Mouse (Mus musculus) T-cell, adult 2 months (primary cell): ENCODE data around the gene Mef2c.

Experiments used
- DNase-seq: peaks from one replicate; pipeline ENCODE4 v3.0.0; 2022; ENCODE audit warnings: low spot score

The Mef2c gene

DNA sequence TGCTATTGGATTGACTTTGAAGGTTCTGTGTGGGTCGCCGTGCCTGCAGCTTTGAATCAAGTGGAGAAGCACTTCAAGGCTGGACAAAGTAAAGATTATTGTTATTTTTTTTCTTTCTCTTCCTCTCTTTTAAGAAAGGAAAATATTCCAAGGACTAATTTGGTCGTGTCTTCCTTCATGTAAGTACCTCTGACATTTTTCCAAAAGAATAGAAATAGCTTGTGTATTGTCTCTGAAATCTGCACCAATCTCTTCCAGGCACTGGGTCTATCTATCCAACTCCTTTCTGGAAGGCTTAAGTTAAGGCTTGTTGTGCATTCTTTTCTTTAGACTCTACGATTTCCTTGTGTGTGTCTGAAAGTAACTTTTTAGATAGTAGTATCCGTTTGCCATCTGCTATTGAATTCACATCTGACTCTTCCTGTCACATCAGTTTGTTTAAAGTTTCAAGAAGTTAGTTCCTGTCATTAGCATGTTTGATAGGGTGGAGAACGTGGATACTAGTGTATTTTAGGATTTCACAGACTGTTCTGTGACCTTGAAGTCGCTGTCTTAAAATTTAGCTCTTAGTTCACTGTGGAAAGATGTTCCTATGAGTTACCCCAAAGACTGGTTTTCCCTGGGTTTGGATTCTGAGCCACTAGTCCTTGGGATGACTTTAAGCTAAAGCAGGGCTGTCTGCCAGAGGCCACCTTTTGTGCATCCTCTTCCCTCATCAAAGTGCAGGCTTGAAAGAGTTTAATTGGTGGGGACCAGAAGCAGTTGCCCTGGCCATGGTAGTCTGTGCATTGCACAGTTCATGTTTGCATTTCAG, 21.3 kb downstream of the Mef2c start:
- DNase-seq, result no peak

DNA sequence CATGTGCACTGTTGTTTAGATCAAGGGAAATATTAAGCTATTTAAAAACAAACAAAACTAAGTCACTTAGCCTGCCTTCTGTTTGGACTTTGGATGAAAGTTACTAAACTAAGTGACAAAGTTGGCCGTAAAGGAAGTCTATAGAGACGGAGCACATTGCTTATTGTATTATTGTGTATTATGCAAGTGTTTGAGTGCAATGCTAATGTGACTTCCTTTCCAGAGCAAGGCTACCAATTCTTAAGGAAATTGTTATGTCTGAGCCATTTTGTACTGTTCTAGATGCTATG, 21.8 kb downstream of the Mef2c start:
- DNase-seq, result no peak

DNA sequence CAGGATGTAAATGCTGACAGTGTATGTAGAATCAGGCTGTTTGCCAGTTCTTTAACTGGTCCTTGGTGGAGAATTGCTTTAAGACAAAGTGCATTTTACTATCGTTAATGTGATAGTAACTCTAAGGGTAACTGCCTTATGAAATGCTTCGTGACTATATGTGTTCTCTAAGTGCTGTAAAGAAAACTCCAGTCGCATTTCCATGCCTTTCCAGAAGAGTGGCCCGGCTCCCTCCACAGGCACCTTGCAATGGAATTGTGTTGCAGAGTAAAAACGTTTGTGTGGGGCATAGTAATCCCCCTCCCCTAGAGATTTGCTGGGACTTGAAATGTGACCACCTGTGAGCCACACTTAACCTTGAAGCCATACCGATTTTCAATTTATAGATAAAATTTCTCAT, 22.2 kb downstream of the Mef2c start:
- no peak for DNase-seq

DNA sequence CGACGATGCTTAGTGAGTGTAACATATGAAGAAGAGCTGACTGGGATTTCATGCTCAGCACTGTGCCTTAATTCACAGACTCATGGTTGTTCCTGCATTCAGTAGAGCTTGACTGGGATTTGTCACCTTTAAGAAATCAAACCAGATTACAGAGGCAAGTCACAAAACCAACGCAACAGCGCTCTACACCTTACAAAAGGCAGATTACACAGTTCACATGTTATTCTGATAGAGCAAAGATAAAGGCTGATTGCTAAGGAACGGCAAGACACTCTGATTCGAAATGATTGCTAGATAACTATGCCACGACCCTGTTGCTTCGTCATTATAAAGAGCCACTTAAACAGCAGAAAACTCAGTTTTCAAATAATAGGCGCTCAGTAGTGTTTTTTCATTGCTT, 24.1 kb downstream of the Mef2c start:
- no peak for DNase-seq

DNA sequence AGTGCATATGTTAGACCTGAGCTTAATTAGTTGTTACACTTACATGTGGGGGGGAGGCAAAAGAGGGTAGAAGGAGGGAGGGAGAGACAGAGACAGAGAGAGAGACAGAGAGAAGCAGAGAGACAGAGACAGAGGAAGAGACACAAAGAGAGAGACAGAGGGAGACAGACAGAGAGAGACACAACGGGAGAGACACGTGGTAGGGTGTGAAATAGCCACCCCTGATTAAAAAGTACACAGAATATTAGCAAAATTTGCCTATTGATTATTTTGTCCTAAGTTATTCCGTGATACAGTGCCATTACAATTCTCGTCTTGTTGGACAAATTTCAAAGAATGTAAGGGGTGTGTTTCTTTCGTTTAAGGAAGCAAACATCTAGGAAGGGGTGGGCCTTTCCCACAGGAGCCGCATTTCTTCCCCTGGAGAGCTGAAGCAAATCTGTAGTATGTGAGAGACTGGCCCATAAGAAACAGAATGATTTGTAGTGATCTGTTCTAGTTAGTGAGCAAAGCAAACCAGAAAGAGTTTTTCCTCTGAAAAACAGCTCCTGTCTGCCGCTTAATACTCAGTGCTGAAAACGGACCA, 26.0 kb downstream of the Mef2c start:
- DNase-seq, result no peak

DNA sequence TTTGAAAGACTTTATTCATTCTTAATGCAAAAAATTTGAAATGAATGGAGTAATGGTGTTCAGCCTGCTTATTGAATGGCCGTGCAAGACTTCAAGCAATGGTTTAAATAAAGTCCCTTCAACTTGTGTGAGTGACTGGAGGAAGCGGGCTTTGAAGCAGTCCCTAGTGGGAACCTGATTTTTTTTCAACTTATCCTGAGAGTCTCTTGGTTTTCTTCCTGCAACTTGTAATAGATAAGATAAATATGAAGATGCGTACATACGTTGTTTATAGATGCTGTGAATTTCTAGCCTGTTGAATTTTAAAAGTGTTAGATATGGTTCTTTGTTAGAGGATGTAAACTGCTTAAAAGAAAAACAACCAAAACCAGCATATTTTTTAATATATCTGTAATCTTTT, 27.1 kb downstream of the Mef2c start:
- DNase-seq, result no peak

DNA sequence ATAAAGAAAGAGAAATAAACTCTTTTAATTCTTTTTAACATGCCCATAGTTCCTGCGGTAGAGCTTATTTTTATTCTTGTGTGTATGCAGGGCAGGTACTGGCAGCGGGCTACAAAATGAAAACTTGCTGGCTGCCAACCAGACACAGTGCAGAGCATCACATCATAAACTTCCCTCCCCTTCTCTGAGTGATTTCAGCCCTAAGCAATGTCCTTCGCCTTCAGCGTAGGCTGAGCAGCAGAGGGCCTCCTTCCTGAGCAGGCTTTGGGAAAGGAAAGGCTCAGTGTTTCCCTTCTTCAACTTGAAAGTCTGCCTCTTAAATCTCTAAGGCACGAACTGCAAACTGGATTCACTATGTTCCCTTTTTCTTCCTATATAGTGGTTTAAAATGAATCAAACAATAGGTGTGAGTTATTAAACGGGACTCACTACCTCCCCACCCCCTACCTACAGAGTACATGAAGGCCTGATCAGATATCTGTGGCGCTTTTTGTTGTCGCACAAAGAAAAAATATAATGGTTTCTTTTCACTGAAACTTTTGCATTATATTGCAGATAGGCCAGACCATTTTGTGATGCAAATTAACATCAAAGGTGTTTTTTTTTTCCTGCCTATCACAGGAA, 28.2 kb downstream of the Mef2c start:
- DNase-seq, result no peak

DNA sequence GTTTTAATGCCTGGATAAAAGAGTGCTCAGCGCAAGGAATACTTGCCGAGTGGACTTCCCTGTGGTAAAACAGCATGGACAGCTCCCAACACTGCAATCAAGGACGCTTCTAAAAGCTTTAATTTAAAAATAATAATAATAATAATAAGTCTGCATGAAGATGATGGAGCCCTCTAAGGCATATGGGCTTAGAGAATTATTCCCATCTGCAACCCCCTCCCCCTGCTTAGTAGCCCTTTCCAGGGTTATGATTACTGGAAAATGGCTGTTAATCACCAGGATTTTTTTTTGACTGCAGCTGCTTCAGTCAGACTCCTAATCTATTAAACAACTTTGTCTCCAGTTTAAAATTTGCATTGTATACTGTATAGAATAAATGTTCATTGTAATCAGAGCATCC, 32.5 kb downstream of the Mef2c start:
- DNase-seq, result no peak

DNA sequence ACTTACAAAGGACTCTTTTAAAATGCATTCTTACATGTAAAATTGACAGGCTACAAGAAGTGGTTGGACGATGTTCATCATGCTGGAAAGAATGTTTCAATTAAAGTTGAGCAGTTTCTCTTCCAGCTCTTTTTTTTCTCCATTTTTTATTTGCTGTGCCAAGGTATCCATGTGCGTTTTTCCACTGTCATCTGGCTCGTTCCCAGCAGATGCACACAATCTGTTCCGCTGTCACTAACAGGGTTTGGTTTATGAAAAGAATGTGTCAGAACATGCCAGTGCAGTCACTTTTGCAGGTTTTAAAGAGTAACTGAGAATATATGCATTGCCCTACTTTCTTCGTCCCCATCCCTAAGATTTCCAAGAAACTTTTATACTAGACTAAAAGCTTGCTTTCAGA, 33.3 kb downstream of the Mef2c start:
- DNase-seq, result no peak

DNA sequence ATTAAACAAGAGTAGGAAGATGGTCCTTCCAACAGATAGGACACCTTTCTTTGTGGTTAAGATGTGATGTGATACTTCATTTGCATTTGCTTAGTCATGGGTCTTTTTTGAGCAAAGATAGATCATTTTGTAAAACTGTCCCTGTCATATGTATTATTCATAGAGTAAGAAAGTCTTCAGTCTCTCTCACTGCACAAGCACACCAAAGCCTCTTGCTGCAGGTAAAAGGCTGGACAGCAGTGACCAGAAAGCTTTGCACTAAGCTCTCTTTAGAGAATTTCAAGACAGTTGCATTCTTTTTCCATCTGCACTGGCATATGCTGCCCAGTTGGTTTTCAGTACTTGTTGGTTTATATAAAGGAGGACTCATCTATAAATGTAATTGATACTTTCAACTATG, 36.1 kb downstream of the Mef2c start:
- DNase-seq, result no peak

DNA sequence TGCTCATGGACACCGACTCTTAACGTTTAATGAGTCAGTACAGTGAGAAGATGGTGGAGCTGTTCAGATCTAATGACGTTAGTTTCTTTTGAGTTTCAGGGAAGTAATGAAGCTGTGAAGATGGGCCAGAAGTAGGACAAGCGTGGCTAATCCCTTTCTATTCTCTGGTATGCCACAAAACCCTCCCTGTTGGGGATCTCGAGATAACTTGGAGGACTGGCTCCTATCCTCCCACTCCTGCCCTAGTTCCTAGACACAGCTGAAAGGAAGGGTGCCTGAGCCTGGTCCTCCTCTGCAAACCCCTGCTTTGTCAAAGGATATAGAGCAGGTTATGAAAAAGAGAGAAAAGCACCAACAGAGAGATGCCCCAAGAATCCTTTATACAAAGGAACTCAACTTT, 38.8 kb downstream of the Mef2c start:
- no peak for DNase-seq

DNA sequence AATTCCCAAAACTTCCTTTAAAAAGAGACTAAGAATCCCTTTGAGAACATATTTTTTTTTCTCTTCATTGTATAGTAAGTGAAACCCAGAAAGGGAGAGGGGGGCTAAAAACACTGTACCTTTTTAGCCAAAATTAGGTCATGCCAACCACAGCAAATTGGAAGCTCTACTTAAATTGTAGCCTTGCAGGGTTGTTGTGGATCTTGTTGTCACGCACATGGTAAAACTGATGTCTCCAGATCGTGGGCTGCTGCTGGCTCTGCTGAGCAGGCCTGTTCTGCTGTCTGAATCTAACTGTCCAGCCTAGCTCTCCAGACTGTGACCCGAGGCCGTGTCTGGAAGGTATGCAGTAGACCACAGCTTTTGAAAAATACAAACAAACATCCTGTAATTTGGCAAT, 40.9 kb downstream of the Mef2c start:
- no peak for DNase-seq

DNA sequence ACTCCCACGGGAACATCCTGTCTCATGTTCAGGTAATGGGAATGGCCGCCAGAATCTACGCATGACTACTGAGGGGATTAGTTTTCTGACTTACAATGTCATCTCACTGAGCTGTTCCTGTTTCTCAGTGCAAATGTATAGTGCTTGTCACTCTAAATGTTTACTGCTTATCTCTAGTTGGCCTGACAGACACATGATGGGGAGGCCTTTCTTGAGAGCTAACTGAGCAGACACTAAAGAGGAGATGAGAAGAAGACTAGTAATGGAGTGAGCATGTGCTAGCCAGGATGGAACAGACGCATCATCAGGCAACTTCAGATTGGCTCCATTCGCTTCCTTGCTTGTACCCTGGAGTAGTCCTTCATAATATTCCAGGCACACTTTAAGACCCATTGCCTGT, 43.0 kb downstream of the Mef2c start:
- DNase-seq, result no peak

DNA sequence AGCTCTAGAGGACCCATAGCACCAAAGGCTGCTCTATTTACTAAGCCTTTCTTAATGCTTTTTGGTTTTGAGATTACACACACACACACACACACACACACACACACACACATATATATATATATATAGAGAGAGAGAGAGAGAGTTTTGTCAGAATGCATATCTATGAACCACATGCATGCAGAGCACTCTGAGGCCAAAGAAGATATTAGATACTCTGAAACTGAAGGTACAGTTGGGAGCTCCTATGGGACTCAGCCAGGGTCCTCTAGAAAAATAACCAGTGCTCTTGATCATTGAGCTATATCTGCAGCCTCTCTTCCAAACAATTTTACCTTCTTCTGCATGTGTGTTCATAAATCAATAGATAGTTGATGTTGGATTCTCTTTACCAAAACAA, 47.4 kb downstream of the Mef2c start:
- DNase-seq, result no peak

DNA sequence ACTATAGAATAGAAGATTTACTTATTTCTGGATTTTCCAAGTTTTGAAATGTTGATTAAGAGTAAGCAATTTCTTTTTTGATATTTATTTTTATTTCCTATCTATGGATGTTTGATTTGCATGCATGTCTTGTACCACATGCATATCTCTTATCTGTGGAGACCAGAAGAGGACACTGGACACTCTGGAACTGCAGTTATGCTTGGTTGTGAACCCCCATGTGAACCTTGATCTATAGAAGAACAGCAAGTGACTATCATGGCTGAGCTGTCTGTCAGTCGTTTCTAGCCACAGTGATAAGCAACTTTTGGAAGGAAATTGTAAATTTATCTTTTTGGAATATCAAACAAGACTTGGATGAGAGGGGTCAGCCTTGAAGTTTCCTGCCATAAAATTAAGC, 48.2 kb downstream of the Mef2c start:
- DNase-seq, result no peak

DNA sequence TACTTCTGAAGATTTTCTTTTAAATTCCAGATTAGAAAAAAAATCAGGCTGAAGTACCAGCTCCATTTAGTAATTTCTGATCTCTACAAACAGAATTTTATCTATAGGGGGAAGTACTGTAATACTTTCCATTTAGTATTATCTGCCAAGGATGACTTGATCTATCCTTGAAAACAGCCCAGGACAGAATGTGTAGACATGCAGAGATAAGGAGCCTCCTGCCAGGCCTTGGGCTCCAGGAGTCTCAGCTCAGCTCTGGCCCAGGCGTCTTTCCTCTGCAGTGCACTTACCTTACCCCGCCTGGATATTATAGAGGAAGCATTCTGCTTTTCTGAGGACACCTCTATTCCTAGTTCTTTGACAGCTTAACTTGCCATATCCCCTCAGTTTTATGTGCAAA, 59.4 kb downstream of the Mef2c start:
- DNase-seq, result no peak

DNA sequence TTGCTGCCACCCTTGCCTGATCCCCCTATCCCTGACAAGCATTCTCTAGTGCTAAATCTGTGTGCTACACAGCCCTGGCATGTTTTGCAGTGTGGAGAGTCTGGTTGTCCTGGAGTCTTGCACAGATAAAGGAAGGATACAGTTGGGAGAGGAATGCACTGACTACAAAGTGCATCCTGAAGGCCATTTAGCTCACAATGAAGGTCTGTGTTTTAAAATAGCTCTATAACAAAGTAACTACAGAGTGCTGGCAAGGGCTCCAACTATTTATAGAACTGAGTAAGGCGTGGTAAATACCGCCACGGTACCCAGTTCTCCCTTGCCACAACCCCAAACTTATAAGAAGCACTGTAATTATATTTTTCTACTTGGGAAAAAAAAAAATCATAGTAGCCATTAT, 61.9 kb downstream of the Mef2c start:
- no peak for DNase-seq

DNA sequence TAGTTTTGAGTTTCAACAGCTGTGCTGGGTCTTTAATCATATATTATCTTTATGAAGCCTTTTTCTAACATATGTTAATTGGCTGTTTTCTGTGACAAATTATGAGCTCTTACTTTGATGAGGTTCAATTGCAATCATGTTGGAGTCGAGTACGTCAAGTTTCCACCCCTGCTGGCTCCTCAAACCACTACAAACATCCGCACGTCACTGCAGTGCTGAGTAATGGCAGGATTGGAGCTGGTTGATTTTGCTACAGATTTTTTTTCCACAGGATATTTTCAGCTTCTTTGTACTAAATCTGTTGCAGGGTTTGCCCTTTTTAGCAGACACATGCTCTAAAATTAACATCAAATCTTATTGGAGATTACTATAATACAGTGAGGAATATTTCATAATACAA, 62.3 kb downstream of the Mef2c start:
- peak; percentile 61 for DNase-seq

DNA sequence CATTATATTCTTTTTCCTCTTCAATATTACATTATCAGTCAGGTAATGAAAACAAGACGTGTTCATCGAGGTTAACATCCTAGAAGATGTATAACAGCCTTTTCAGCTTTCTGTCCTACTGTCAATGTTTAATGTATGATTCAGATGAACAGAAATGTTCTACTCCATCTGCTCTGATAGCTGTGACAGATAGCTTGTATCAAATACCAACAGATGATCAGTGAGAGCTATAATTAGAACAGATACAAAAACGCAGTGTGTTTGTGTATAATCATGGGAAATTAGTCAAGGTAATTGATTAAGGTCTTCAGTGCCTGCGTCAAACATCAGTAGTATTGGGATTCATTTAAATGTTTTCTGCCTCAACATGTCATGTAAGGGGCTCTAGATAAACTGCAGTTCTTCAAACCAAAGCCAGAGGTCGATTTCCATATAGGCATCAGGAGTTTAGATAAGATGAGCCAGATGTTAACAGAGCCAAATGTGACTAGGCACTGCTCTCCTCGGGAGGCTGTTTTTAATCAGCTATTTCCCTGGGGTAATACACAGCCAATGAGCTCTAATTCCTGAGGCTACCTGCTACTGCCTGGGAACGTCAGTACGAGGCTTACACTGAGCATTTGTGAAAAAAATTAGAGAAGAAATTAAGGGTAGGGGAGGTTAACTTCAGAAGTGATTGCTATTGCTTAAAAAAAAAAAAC, 63.1 kb downstream of the Mef2c start:
- no peak for DNase-seq

DNA sequence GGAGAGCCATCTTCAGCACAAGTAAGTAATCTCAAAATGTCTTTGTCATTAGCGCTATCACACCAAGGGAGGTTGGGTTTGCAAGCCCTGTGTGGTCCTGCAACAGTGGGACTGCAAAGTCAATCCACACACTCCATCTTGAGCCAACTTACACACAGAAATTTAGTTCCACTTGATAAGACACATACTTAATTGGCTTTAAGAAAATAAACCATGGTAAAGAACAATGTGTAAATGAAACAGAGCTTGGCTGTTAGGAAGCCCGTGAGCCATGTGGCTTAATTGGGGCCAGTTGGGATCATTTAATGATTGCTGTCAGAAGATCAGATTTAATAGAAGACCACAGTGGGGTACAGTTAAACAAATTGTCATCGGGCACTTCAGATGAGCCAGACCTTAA, 63.8 kb downstream of the Mef2c start:
- no peak for DNase-seq

DNA sequence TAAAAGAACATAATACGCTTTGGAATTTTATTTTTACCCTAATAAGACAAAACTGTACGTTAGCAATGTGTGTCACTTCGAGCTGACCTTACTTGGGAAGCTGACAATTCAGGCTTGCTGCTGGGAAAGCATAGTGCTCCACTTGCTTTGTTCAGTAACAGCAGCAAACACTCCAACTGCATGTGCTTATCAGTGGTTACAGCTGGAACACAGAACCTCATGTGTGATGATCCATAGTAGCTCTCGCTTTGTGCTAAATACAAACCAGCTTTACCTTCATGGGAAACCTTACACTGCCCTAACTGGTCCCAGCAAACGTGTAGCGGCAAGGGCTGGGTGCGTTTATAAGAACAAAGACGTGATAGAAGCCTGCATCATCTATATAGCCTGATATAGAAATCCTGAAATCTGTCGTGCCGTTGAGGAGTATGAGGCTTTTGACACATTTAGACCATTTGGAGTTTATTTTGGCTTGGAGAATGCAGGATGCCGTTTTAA, 65.0 kb downstream of the Mef2c start:
- DNase-seq, result no peak

DNA sequence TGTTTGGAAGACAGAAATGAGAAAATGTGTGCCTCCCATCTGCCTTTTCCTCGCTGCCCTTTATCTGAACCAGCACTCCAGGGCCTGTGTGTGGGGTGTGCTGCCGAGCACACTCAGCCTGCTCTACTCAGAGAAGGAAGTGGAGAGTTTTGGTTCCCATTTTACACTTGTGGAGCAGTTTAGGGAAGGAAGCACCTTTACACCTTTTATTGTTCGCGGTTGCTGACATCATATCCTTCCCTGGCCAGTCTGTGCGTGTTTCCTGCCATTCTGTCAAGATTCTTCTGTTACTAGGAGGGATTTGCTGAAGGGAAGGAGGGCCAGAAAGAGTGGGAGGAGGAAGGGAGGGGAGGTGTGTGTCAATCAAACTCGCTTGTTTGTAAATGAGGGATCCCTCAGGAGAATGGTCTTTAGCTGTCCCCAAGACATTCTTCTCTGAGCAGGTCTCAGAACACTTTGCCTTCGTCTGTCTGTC, 68.2 kb downstream of the Mef2c start:
- DNase-seq, result peak; percentile 58

DNA sequence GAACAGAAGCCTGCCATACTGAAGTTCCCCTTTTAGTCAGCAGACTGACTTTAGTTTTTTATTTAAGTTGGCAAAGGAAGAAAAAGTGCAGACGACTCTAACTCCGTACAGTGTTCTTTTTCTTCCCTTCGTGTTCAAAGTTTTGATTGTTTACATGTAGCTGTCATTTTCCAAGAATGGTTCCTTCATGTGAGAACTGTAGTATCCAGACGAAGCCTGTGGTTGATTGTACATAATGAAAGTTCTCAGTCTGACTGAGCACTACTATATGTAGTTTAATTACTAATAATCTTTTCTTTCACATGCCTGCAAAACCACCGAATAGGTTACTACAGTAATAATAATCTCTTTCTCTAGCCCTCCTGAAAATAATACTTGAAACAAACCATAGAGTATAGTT, 68.6 kb downstream of the Mef2c start:
- DNase-seq, result no peak
